Mouse (Mus musculus): ENCODE results near the gene Nmu. TPM values are rescaled to one million over a fixed set of nuclear protein-coding genes. Genes with fewer than 3 reads are reported as not detected.

The Nmu gene
- total and polyA plus RNA-seq, 3 experiments = not detected

DNA sequence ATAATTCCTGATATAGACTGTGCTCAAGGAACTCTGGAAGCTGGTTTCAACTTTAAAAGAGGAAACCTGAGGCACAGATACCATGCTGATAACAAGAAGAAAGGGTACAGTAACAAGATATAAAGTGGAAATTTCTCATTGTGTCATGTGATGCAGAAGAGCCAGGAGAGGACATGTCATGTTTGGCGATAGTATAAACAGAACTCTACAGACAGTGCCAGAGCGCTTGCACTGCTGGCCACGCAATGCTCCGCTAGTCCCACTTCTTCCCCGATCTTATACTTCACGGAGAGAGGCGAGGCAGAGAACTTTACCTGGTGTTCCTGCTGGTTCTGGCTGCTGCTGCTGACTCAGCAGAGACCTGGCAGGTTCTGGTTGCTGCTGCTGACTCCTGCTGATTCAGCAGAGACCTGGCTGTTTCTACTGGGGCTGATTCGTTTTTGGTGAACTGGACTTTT is 74.3 kb downstream of the Nmu start (continued):
- no peak for TF ChIP-seq CTCF (IDR thresholded peaks at IDR 0.05 in 2 of 3, conservative IDR thresholded peaks at IDR 0.05 in 1 of 3; ENCODE audit: control insufficient read depth in 1 of 3, insufficient read depth in 1 of 3, low read depth in 2 of 3, low read length in 3 of 3, poor library complexity in 1 of 3, severe bottlenecking in 1 of 3)
- TF ChIP-seq MYB (IDR thresholded peaks at IDR 0.05; ENCODE audit: low read depth, low read length) = no peak
- no peak for TF ChIP-seq MAZ (IDR thresholded peaks at IDR 0.05; ENCODE audit: low read depth, low read length)
- TF ChIP-seq JUND (IDR thresholded peaks at IDR 0.05; ENCODE audit: low read depth, low read length) = 0 out of 2 replicates have a peak, but pooled peaks have one; percentile 34
- TF ChIP-seq NRF1 (IDR thresholded peaks at IDR 0.05; ENCODE audit: insufficient read depth, low read depth, low read length, poor library complexity, severe bottlenecking) = peak; percentile 16; the same call in 1 of the 2 replicates
- TF ChIP-seq ZC3H11A (IDR thresholded peaks at IDR 0.05; ENCODE audit: low read depth, low read length) = no peak
- 0 out of 2 replicates have a peak, but pooled peaks have one; percentile 14 for TF ChIP-seq ELF1 (IDR thresholded peaks at IDR 0.05; ENCODE audit: low read depth, low read length)
- TF ChIP-seq TBP (IDR thresholded peaks at IDR 0.05; ENCODE audit: low read depth, low read length) = 0 out of 2 replicates have a peak, but pooled peaks have one; percentile 33
- TF ChIP-seq ZMIZ1 (IDR thresholded peaks at IDR 0.05; ENCODE audit: low read depth, low read length) = no peak
- TF ChIP-seq RAD21 (IDR thresholded peaks at IDR 0.05; ENCODE audit: low read depth, low read length) = no peak
- TF ChIP-seq GATA1 (IDR thresholded peaks at IDR 0.05; ENCODE audit: low read depth, low read length) = peak; percentile 91

DNA sequence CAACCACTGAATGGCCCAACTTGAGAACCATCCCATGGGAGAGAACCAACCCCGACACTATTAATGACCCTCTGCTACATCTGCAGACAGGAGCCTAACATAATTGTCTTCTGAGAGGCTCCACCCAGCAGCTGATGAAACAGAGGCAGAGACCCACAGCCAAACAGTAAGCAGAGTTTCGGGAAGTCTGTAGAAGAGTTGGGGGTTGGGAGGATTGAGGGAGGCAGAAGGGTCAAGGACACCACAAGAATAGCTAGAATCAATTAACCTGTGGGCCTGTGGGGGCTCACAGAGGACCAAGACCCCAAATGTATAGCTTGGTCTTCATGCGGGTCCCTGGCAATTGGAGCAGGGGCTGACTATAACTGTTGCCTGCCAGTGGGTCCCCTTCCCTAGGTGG is 75.3 kb downstream of the Nmu start:
- H3K4me1 ChIP-seq (ENCODE audit: control insufficient read depth in 1 of 2, insufficient read depth in 2 of 2, low read length in 2 of 2) = peaks cover 22 to 27% of the 10 kb centered on the region in 2 experiments
- H3K9me3 ChIP-seq (replicated peaks; ENCODE audit: insufficient read depth, low read length) = no peaks in the 10 kb centered on the region
- peak overlapping the region; percentile 4; the same call in 1 of the 2 replicates for H3K27ac ChIP-seq (ENCODE audit: control insufficient read depth, low read depth, low read length)
- DNase-seq (ENCODE audit: low read depth, low spot score) = no peak
- no peaks in the 10 kb centered on the region for H3K27me3 ChIP-seq (ENCODE audit: control insufficient read depth in 1 of 2, insufficient read depth in 2 of 2, low read length in 2 of 2)
- peaks cover 0 to 35% of the 10 kb centered on the region in 2 experiments; a peak in 2 of 4 replicates for H3K36me3 ChIP-seq (ENCODE audit: control insufficient read depth in 1 of 2, insufficient read depth in 2 of 2, low read length in 2 of 2)
- no peak overlapping the region for H3K9ac ChIP-seq (ENCODE audit: control insufficient read depth, low read depth, low read length, poor library complexity, severe bottlenecking)
- no peak for TF ChIP-seq UBTF (IDR thresholded peaks at IDR 0.05; ENCODE audit: borderline replicate concordance, insufficient read depth, low read depth, low read length)
- peak overlapping the region in 1 of 2 experiments; percentile 27; a peak in 1 of 4 replicates for H3K4me3 ChIP-seq (ENCODE audit: control insufficient read depth in 1 of 2, insufficient read depth in 1 of 2, low read depth in 2 of 2, low read length in 2 of 2)
- peaks cover 4% of the 10 kb centered on the region for H3K79me2 ChIP-seq (ENCODE audit: control insufficient read depth, insufficient read depth, low read length, poor library complexity)

DNA sequence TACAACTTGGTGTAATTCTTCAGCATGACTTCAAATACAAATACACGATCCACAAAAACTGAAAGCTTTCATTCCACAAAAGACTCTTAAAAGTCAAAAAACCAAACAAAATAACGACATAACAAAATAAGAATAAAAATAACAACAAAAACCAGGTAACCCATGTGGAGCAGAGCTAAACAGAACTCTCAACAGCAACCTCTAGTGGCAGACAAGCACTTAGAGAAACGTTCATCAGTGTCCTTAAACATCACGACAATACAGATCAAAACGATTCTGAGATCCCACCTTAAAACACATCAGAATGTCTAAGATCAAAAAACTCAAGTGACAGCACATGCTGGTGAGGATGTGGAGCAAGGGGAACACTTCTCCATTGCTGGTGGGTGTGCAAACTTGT is 76.5 kb downstream of the Nmu start:
- H3K79me2 ChIP-seq (ENCODE audit: control insufficient read depth, insufficient read depth, low read length, poor library complexity) = peaks cover 4% of the 10 kb centered on the region
- H3K27me3 ChIP-seq (ENCODE audit: control insufficient read depth in 1 of 2, insufficient read depth in 2 of 2, low read length in 2 of 2) = no peaks in the 10 kb centered on the region
- peaks cover 22 to 29% of the 10 kb centered on the region in 2 experiments for H3K4me1 ChIP-seq (ENCODE audit: control insufficient read depth in 1 of 2, insufficient read depth in 2 of 2, low read length in 2 of 2)

More for the DNA sequence above, 76.5 kb downstream of the Nmu start:
- no peak overlapping the region for H3K27ac ChIP-seq (ENCODE audit: control insufficient read depth, low read depth, low read length)
- H3K4me3 ChIP-seq (ENCODE audit: control insufficient read depth in 1 of 2, insufficient read depth in 1 of 2, low read depth in 2 of 2, low read length in 2 of 2) = no peak overlapping the region
- H3K9me3 ChIP-seq (replicated peaks; ENCODE audit: insufficient read depth, low read length) = no peaks in the 10 kb centered on the region
- TF ChIP-seq SMC3 (IDR thresholded peaks at IDR 0.05; ENCODE audit: low read depth, low read length) (peak; percentile 49), CTCF (IDR thresholded peaks at IDR 0.05 in 2 of 3, conservative IDR thresholded peaks at IDR 0.05 in 1 of 3; ENCODE audit: control insufficient read depth in 1 of 3, insufficient read depth in 1 of 3, low read depth in 2 of 3, low read length in 3 of 3, poor library complexity in 1 of 3, severe bottlenecking in 1 of 3) (peak; percentile 23 to 60 (median 37); a peak in 5 of 6 replicates), RAD21 (IDR thresholded peaks at IDR 0.05; ENCODE audit: low read depth, low read length) (peak; percentile 37), RCOR1 (IDR thresholded peaks at IDR 0.05; ENCODE audit: low read depth, low read length) (no peak), UBTF (IDR thresholded peaks at IDR 0.05; ENCODE audit: borderline replicate concordance, insufficient read depth, low read depth, low read length) (no peak)
- DNase-seq (ENCODE audit: low read depth, low spot score) = peak; percentile 57
- peaks cover 0 to 35% of the 10 kb centered on the region in 2 experiments; a peak in 2 of 4 replicates for H3K36me3 ChIP-seq (ENCODE audit: control insufficient read depth in 1 of 2, insufficient read depth in 2 of 2, low read length in 2 of 2)
- no peak overlapping the region for H3K9ac ChIP-seq (ENCODE audit: control insufficient read depth, low read depth, low read length, poor library complexity, severe bottlenecking)
